Mouse (Mus musculus) testis, adult 2 months (tissue): ENCODE results near the gene Tln2. TPM values are rescaled to one million over a fixed set of nuclear protein-coding genes. Genes with fewer than 3 reads are reported as not detected.

Source experiments
- H3K27ac ChIP-seq: fragments of 200-500 bp; 2 replicates; pipeline ENCODE4 v1.5.1; 2012; ENCODE audit warnings: low read depth, low read length; ENCODE audit not compliant: control insufficient read depth, insufficient read depth
- H3K27me3 ChIP-seq: fragments of 200-500 bp; 2 replicates; pipeline ENCODE4 v1.6.1; 2012; ENCODE audit warnings: mild to moderate bottlenecking, low read length, moderate library complexity; ENCODE audit not compliant: control insufficient read depth, insufficient read depth
- H3K36me3 ChIP-seq: fragments of 200-500 bp; 2 replicates; pipeline ENCODE4 v1.6.1; 2012; ENCODE audit warnings: mild to moderate bottlenecking, low read length; ENCODE audit not compliant: control insufficient read depth, insufficient read depth
- H3K4me1 ChIP-seq: fragments of 200-500 bp; 2 replicates; pipeline ENCODE4 v1.6.1; 2012; ENCODE audit warnings: low read length; ENCODE audit not compliant: control insufficient read depth, insufficient read depth
- H3K4me3 ChIP-seq: fragments of 200-500 bp; 2 replicates; pipeline ENCODE4 v1.5.1; 2012; ENCODE audit warnings: low read depth, mild to moderate bottlenecking, low read length, moderate library complexity, mixed read lengths; ENCODE audit not compliant: control insufficient read depth
- CTCF ChIP-seq: fragments of 200-500 bp; IDR thresholded peaks from 2 replicates; pipeline ENCODE4 v1.5.1; 2012; ENCODE audit warnings: low read depth, mild to moderate bottlenecking, inconsistent platforms, low read length, moderate library complexity; ENCODE audit not compliant: control insufficient read depth, insufficient read depth, insufficient replicate concordance
- POLR2A ChIP-seq: fragments of 200-500 bp; IDR thresholded peaks from 2 replicates; pipeline ENCODE4 v1.6.1; 2012; ENCODE audit warnings: low read depth, mild to moderate bottlenecking, inconsistent platforms, low read length, moderate library complexity; ENCODE audit not compliant: control insufficient read depth
- polyA plus RNA-seq: library from polyadenylated mRNA; depleted of rRNA; stranded (reverse); fragments of >200 nt; gene quantifications from 2 replicates; pipeline ENCODE4 v1.2.3, GENCODE M21; 2012

Tln2 gene
- polyA plus RNA-seq, 1 experiment: 89.6 TPM

- no peaks in the 10 kb centered on the region for H3K4me1 ChIP-seq
- H3K27me3 ChIP-seq: no peaks in the 10 kb centered on the region
- H3K4me3 ChIP-seq: no peak overlapping the region
- no peak for TF ChIP-seq POLR2A
- no peak for TF ChIP-seq CTCF
- H3K36me3 ChIP-seq: no peaks in the 10 kb centered on the region
- H3K27ac ChIP-seq: no peak overlapping the region
Measured at GRCm38 (mm10) chr9:67463440-67464122, 95.9 kb downstream of the Tln2 start.

- no peaks in the 10 kb centered on the region for H3K36me3 ChIP-seq
- H3K27ac ChIP-seq: no peak overlapping the region
- TF ChIP-seq POLR2A (no peak), CTCF (no peak)
- H3K4me3 ChIP-seq: no peak overlapping the region
- H3K27me3 ChIP-seq: no peaks in the 10 kb centered on the region
- no peaks in the 10 kb centered on the region for H3K4me1 ChIP-seq
Measured at GRCm38 (mm10) chr9:67441484-67441883, 118.0 kb downstream of the Tln2 start.

- Histone ChIP-seq H3K4me1 (no peaks in the 10 kb centered on the region), H3K4me3 (no peak overlapping the region), H3K27me3 (no peaks in the 10 kb centered on the region), H3K36me3 (no peaks in the 10 kb centered on the region), H3K27ac (no peak overlapping the region)
- no peak for TF ChIP-seq POLR2A
- no peak for TF ChIP-seq CTCF
Measured at GRCm38 (mm10) chr9:67437511-67437910, 122.0 kb downstream of the Tln2 start.

- Histone ChIP-seq H3K36me3 (no peaks in the 10 kb centered on the region), H3K4me3 (no peak overlapping the region), H3K4me1 (no peaks in the 10 kb centered on the region), H3K27ac (no peak overlapping the region), H3K27me3 (no peaks in the 10 kb centered on the region)
- TF ChIP-seq POLR2A (no peak), CTCF (no peak)
Measured at GRCm38 (mm10) chr9:67435333-67436154, 124.0 kb downstream of the Tln2 start.

- no peak for TF ChIP-seq CTCF
- TF ChIP-seq POLR2A: no peak
- no peaks in the 10 kb centered on the region for H3K27me3 ChIP-seq
- no peaks in the 10 kb centered on the region for H3K36me3 ChIP-seq
- no peak overlapping the region for H3K27ac ChIP-seq
- no peak overlapping the region for H3K4me3 ChIP-seq
- H3K4me1 ChIP-seq: no peaks in the 10 kb centered on the region
Measured at GRCm38 (mm10) chr9:67429199-67429892, 130.2 kb downstream of the Tln2 start.

GRCm38 (mm10) chr9:67428306-67429047 lies 131.0 kb downstream of the Tln2 start:
- Histone ChIP-seq H3K27me3 (no peaks in the 10 kb centered on the region), H3K4me1 (no peaks in the 10 kb centered on the region), H3K36me3 (no peaks in the 10 kb centered on the region), H3K27ac (no peak overlapping the region), H3K4me3 (no peak overlapping the region)
- TF ChIP-seq POLR2A: no peak
- no peak for TF ChIP-seq CTCF

GRCm38 (mm10) chr9:67426304-67426703 lies 133.2 kb downstream of the Tln2 start:
- no peaks in the 10 kb centered on the region for H3K27me3 ChIP-seq
- H3K4me3 ChIP-seq: no peak overlapping the region
- TF ChIP-seq CTCF (no peak), POLR2A (no peak)
- no peaks in the 10 kb centered on the region for H3K4me1 ChIP-seq
- no peaks in the 10 kb centered on the region for H3K36me3 ChIP-seq
- H3K27ac ChIP-seq: no peak overlapping the region
